Mouse (Mus musculus) kidney, embryonic 15.5 days (tissue): ENCODE measurements around the gene Eif4ebp2. TPM values are rescaled to one million over a fixed set of nuclear protein-coding genes. Genes with fewer than 3 reads are reported as not detected.
A peak's percentile ranks its signal among the peaks of the same experiment; 100 is the strongest.

Experiments
- ATAC-seq: fragments of 200-750 bp; cut with Nextera tagmentation; replicated peaks from 2 replicates; pipeline ENCODE4 v1.8.0; 2017; ENCODE audit warnings: moderate TSS enrichment; ENCODE audit not compliant: low FRiP score
- H3K27ac ChIP-seq: fragments of 300-500 bp; sonication (generic); 2 replicates; pipeline ENCODE4 v1.5.1; 2015; ENCODE audit warnings: mild to moderate bottlenecking, inconsistent platforms
- H3K27me3 ChIP-seq: fragments of 300-500 bp; sonication (generic); 2 replicates; pipeline ENCODE4 v1.6.1; 2015; ENCODE audit warnings: inconsistent platforms
- H3K36me3 ChIP-seq: fragments of 300-500 bp; sonication (generic); 2 replicates; pipeline ENCODE4 v1.6.1; 2015; ENCODE audit warnings: inconsistent platforms
- H3K4me1 ChIP-seq: fragments of 300-500 bp; sonication (generic); 2 replicates; pipeline ENCODE4 v1.6.1; 2015; ENCODE audit warnings: inconsistent platforms
- H3K4me2 ChIP-seq: fragments of 300-500 bp; sonication (generic); 2 replicates; pipeline ENCODE4 v1.6.1; 2015; ENCODE audit warnings: moderate library complexity, mild to moderate bottlenecking, inconsistent platforms
- H3K4me3 ChIP-seq: fragments of 300-500 bp; sonication (generic); replicated peaks from 2 replicates; pipeline ENCODE4 v1.5.1; 2015; ENCODE audit warnings: mild to moderate bottlenecking, inconsistent platforms
- H3K9ac ChIP-seq: fragments of 300-500 bp; sonication (generic); 2 replicates; pipeline ENCODE4 v1.6.1; 2015; ENCODE audit warnings: mild to moderate bottlenecking, inconsistent platforms
- H3K9me3 ChIP-seq: fragments of 300-500 bp; sonication (generic); replicated peaks from 2 replicates; pipeline ENCODE4 v1.6.1; 2016; ENCODE audit warnings: inconsistent platforms
- WGBS: fragments of 180-500 bp; shearing (Covaris S2); methylation state at CpG from one replicate; pipeline ENCODE4 v1.1.7; 2015; ENCODE audit warnings: mixed read lengths; 5-methylcytosine and 5-hydroxymethylcytosine counted together
- polyA plus RNA-seq: library from polyadenylated mRNA; unstranded; fragments of >200 nt; fragmentation: Nextera tagmentation; extraction: Ambion mirVana; gene quantifications from 2 replicates; pipeline ENCODE4 v1.2.1, GENCODE M21; 2015

Gene Eif4ebp2
- 69.4 and 70.0 TPM in 2 replicates for polyA plus RNA-seq

DNA sequence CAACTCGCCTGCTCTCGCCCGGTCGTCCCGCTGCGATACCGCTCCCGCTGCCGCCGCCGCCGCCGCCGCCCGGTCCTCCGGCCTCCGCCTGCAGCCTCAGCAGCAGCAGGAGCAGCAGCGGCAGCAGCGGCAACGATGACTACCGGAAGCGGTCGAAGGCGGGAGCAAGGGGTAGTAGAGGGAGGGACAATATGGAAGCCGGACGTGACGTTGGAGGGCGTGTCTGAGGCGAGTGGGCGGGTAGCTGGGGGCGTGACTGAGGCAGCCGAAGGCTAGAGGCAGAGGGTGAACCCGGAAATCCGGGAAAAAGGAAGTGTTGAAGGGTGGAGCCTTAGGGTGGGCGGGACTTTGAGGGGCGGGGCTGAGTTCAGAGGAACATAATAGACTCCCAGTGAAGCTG, at the start of gene Eif4ebp2:
Gene Eif4ebp2, minus strand, starts transcription at position 17 of the 400 bp plus-strand sequence.
- peak; percentile 99 for ATAC-seq
- no peaks in the 10 kb centered on the region for H3K9me3 ChIP-seq
- H3K27ac ChIP-seq = peak within 1 kb of the TSS; percentile 81
- peak within 1 kb of the TSS; percentile 93 for H3K4me3 ChIP-seq
- H3K9ac ChIP-seq = peak within 1 kb of the TSS; percentile 82
- WGBS = 0% methylated on average over 24 of the region's 36 CpGs
- peak within 1 kb of the TSS; percentile 76 for H3K4me2 ChIP-seq
- peaks cover 17% of the 10 kb centered on the region; the same call in 1 of the 2 replicates for H3K36me3 ChIP-seq
- no peaks in the 10 kb centered on the region for H3K27me3 ChIP-seq
- H3K4me1 ChIP-seq = peaks cover 38% of the 10 kb centered on the region

- H3K4me3 ChIP-seq = no peak overlapping the region
- H3K9me3 ChIP-seq = no peaks in the 10 kb centered on the region
- no peak overlapping the region for H3K4me2 ChIP-seq
- no peaks in the 10 kb centered on the region for H3K36me3 ChIP-seq
- peaks cover 11% of the 10 kb centered on the region for H3K4me1 ChIP-seq
- no peaks in the 10 kb centered on the region for H3K27me3 ChIP-seq
- 80% methylated on average over 7 of the region's 7 CpGs for WGBS
- no peak overlapping the region for H3K9ac ChIP-seq
- no peak for ATAC-seq
- H3K27ac ChIP-seq = no peak overlapping the region
Observed at GRCm38 (mm10) chr10:61500756-61501155, 48.3 kb upstream of the Eif4ebp2 start.

GRCm38 (mm10) chr10:61499505-61500466, 47.3 kb upstream of the Eif4ebp2 start:
- ATAC-seq = no peak
- peaks cover 21% of the 10 kb centered on the region for H3K4me1 ChIP-seq
- H3K4me3 ChIP-seq = no peak overlapping the region
- 68% methylated on average over 20 of the region's 20 CpGs for WGBS
- H3K9ac ChIP-seq = no peak overlapping the region
- H3K9me3 ChIP-seq = no peaks in the 10 kb centered on the region
- H3K27ac ChIP-seq = no peak overlapping the region
- H3K27me3 ChIP-seq = no peaks in the 10 kb centered on the region
- no peak overlapping the region for H3K4me2 ChIP-seq
- no peaks in the 10 kb centered on the region for H3K36me3 ChIP-seq

DNA sequence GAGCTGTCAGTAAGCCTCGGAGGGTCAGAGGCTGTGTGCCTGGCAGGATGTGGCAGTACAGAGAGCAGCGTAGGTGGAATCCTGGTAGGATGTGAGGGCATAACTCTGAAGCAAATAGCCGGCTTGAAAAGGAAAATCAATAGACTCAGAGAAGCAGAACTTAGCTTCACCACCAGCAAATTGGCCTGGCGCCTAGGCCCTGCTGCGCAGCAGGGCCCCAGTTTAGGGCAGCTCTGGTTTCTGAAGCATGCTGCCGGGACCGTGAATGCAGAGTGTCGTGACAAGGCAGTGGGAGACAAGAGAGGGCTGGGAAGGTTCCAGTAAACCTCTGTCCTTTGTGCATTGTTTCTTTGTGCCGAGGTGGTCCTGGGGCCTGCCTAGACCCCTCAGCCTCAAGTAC, 43.8 kb upstream of the Eif4ebp2 start:
- WGBS = 39% methylated on average over 9 of the region's 9 CpGs
- no peak overlapping the region for H3K4me3 ChIP-seq
- no peak for ATAC-seq
- no peaks in the 10 kb centered on the region for H3K36me3 ChIP-seq
- H3K9ac ChIP-seq = no peak overlapping the region
- peak overlapping the region; percentile 70 for H3K27ac ChIP-seq
- no peak overlapping the region for H3K4me2 ChIP-seq
- H3K9me3 ChIP-seq = no peaks in the 10 kb centered on the region
- H3K4me1 ChIP-seq = peaks cover 36% of the 10 kb centered on the region
- no peaks in the 10 kb centered on the region for H3K27me3 ChIP-seq

- peak; percentile 31; the same call in 1 of the 2 replicates for ATAC-seq
- Histone ChIP-seq H3K4me2 (no peak overlapping the region), H3K36me3 (no peaks in the 10 kb centered on the region), H3K27me3 (no peaks in the 10 kb centered on the region), H3K9me3 (no peaks in the 10 kb centered on the region), H3K4me3 (no peak overlapping the region), H3K9ac (no peak overlapping the region), H3K4me1 (peaks cover 36% of the 10 kb centered on the region), H3K27ac (peak overlapping the region; percentile 70)
- 30% methylated on average over 4 of the region's 4 CpGs for WGBS
Observed at GRCm38 (mm10) chr10:61495461-61495860, 43.0 kb upstream of the Eif4ebp2 start.

DNA sequence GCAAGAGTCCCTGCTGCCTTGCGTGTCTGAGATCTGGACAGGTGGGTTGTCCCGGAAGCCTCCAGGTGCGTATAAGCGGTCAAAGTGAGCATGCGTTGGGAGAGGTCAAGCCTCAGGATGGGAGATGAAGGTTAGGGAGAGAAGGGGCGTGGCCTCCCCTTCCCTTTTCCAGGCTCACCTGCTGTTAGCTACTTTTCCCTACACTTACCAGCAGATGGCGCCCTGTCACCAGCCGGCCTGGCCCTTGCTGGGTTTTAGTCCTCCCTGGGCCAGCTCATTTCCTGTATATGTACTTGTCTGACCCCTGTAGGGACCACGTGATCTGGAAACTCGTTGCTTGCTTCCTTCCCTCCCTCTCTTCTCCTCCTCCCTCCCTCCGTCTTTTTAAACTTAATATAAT, 39.6 kb upstream of the Eif4ebp2 start:
- Histone ChIP-seq H3K27ac (no peak overlapping the region), H3K4me3 (no peak overlapping the region), H3K4me2 (0 out of 2 replicates have a peak overlapping the region, but pooled peaks have one; percentile 16), H3K9ac (no peak overlapping the region), H3K36me3 (no peaks in the 10 kb centered on the region), H3K4me1 (peaks cover 36% of the 10 kb centered on the region), H3K9me3 (no peaks in the 10 kb centered on the region), H3K27me3 (no peaks in the 10 kb centered on the region)
- ATAC-seq = peak; percentile 62; the same call in 1 of the 2 replicates
- 10% methylated on average over 11 of the region's 11 CpGs for WGBS

GRCm38 (mm10) chr10:61491573-61491972, 39.1 kb upstream of the Eif4ebp2 start:
- no peak for ATAC-seq
- no peaks in the 10 kb centered on the region for H3K36me3 ChIP-seq
- no peak overlapping the region for H3K9ac ChIP-seq
- H3K4me2 ChIP-seq = 0 out of 2 replicates have a peak overlapping the region, but pooled peaks have one; percentile 16
- WGBS = 47% methylated on average over 8 of the region's 8 CpGs
- no peak overlapping the region for H3K27ac ChIP-seq
- H3K9me3 ChIP-seq = no peaks in the 10 kb centered on the region
- H3K4me1 ChIP-seq = peaks cover 34% of the 10 kb centered on the region
- H3K27me3 ChIP-seq = no peaks in the 10 kb centered on the region
- H3K4me3 ChIP-seq = no peak overlapping the region

GRCm38 (mm10) chr10:61488522-61489110, 36.2 kb upstream of the Eif4ebp2 start:
- H3K4me3 ChIP-seq = no peak overlapping the region
- H3K9ac ChIP-seq = no peak overlapping the region
- H3K9me3 ChIP-seq = no peaks in the 10 kb centered on the region
- no peak overlapping the region for H3K27ac ChIP-seq
- no peaks in the 10 kb centered on the region for H3K27me3 ChIP-seq
- H3K36me3 ChIP-seq = no peaks in the 10 kb centered on the region
- H3K4me2 ChIP-seq = no peak overlapping the region
- WGBS = 78% methylated on average over 6 of the region's 6 CpGs
- peaks cover 5% of the 10 kb centered on the region for H3K4me1 ChIP-seq
- no peak for ATAC-seq

DNA sequence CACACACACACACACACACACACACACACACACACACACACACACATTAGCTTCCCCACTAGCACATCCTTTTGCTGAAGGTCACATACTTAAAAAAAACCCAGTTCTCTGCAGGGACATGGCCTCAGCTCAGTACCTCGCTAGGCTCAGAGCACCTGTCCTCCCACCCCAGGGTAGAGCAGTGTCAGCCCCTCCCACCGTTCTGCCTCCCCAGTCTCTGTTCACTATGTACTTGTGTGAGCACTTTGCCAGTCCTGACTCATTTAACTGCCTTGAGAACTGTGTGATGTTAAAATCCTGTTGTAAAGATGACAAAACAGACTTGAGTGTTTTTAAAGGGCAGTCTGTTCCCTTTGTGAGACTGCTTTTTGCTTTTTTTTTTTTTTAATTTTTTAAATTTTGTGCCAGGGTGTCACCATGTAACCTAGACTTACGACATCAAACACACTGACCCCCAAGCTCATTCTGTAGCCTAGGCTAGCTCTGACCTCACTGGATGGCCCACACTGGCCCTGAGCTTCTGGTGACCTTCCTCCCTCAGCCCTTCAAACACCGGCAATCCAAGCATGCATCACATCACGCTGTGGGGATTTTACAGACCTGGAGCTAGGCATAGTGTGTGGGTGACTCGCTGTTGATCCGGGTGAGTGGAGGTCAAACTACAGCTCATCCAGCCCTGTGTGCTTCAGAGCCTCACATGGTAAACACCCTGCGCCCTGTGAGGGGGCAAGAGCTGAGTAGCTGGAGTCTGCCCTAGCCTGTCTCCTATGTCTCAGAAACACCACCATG, 34.3 kb upstream of the Eif4ebp2 start:
- no peak for ATAC-seq
- H3K27me3 ChIP-seq = no peaks in the 10 kb centered on the region
- no peak overlapping the region for H3K4me2 ChIP-seq
- 69% methylated on average over 8 of the region's 8 CpGs for WGBS
- H3K36me3 ChIP-seq = no peaks in the 10 kb centered on the region
- H3K4me1 ChIP-seq = peaks cover under 1% of the 10 kb centered on the region
- H3K9ac ChIP-seq = no peak overlapping the region
- no peak overlapping the region for H3K4me3 ChIP-seq
- H3K9me3 ChIP-seq = no peaks in the 10 kb centered on the region
- no peak overlapping the region for H3K27ac ChIP-seq

DNA sequence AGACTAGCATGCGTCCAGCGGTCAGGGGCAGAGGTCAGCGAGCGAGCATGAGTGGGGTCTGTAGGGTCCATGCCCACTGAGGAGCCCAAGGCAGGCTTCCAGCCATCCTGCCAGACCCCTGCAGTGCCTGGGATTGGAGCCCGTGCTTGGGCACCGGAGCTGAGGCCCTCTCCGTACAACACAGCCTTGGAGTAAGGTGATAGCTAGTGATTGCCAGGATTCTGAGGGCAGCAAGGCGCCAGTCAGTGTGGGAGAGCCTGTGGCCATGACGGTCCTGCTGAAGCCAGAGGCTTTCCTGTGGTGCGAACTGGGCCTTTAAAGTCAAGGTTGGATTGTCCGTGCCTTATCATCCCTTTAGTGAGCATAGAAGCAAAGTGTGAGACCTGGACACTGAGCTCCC, 32.3 kb upstream of the Eif4ebp2 start:
- no peaks in the 10 kb centered on the region for H3K36me3 ChIP-seq
- no peak overlapping the region for H3K4me2 ChIP-seq
- no peak overlapping the region for H3K4me3 ChIP-seq
- WGBS = 57% methylated on average over 11 of the region's 11 CpGs
- H3K9me3 ChIP-seq = no peaks in the 10 kb centered on the region
- no peaks in the 10 kb centered on the region for H3K27me3 ChIP-seq
- no peak; the same call in 1 of the 2 replicates for ATAC-seq
- no peaks in the 10 kb centered on the region for H3K4me1 ChIP-seq
- no peak overlapping the region for H3K27ac ChIP-seq
- H3K9ac ChIP-seq = no peak overlapping the region

DNA sequence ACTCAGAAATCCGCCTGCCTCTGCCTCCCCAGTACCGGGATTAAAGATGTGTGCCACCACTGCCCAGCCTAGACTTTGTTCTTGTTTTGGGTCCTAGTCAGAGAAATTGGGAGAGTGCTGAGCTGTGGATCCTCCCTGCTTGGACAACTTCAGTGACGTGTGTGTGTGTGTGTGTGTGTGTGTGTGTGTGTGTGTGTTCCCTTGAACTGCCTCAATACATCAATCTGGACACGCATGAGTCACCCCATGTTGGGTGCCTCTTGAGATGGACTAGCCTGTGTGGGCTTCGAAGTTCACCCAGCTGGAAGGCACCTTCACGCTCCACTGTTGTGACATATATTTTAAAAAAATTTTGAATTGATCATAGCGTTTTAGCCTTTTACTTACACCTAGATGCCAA, 30.3 kb upstream of the Eif4ebp2 start:
- Histone ChIP-seq H3K4me1 (no peaks in the 10 kb centered on the region), H3K9ac (no peak overlapping the region), H3K27me3 (no peaks in the 10 kb centered on the region), H3K27ac (no peak overlapping the region), H3K9me3 (no peaks in the 10 kb centered on the region), H3K4me3 (no peak overlapping the region), H3K36me3 (no peaks in the 10 kb centered on the region), H3K4me2 (no peak overlapping the region)
- no peak for ATAC-seq
- WGBS = 88% methylated on average over 7 of the region's 7 CpGs
